30 mouse cellular contexts compared by ENCODE assay signal in genomic region chr14:97165793-97166192, GRCm38 (mm10).
DNase-seq lines count a peak whose midpoint lies in the region; ATAC-seq lines count a peak whose summit lies in the region.
"Had no signal": no experiment of that assay in that cellular context is flagged by ENCODE, and none has a peak within 500 bp of the region (broad histone marks: within the 10 kb centered on the region; RNA-seq: fewer than 3 reads in every experiment).

No protein-coding gene starts in this region.

- H3K36me3 ChIP-seq in forebrain, embryonic 13.5 days (ENCODE audit: poor library complexity, severe bottlenecking) = no peaks in the 10 kb centered on the region
- no peaks in the 10 kb centered on the region for H3K36me3 ChIP-seq in forebrain, embryonic 10.5 days (replicated peaks)
- no peaks in the 10 kb centered on the region for H3K36me3 ChIP-seq in forebrain, embryonic 16.5 days (ENCODE audit: control insufficient read depth, insufficient read depth)
- H3K36me3 ChIP-seq: embryonic facial prominence, embryonic 10.5 days; embryonic facial prominence, embryonic 13.5 days; heart, embryonic 10.5 days; heart, embryonic 13.5 days had no signal

- H3K4me3 ChIP-seq in forebrain, embryonic 13.5 days = no peak overlapping the region
- H3K4me3 ChIP-seq in forebrain, embryonic 10.5 days = no peak overlapping the region
- no peak overlapping the region for H3K4me3 ChIP-seq in forebrain, embryonic 16.5 days (replicated peaks; ENCODE audit: low read length)
- H3K4me3 ChIP-seq: embryonic facial prominence, embryonic 10.5 days; embryonic facial prominence, embryonic 13.5 days; erythroblast, embryonic 14.5 days; heart, adult 2 months; heart, embryonic 10.5 days; heart, embryonic 13.5 days had no signal

- H3K27me3 ChIP-seq in forebrain, embryonic 13.5 days = no peaks in the 10 kb centered on the region
- no peaks in the 10 kb centered on the region for H3K27me3 ChIP-seq in forebrain, embryonic 10.5 days (ENCODE audit: poor library complexity, severe bottlenecking)
- no peaks in the 10 kb centered on the region for H3K27me3 ChIP-seq in forebrain, embryonic 16.5 days (replicated peaks; ENCODE audit: control insufficient read depth, insufficient read depth, low read length)
- H3K27me3 ChIP-seq: embryonic facial prominence, embryonic 13.5 days; heart, embryonic 13.5 days had no signal

- ATAC-seq in forebrain, embryonic 13.5 days = peak; percentile 66; the same call in 1 of the 2 replicates
- peak; percentile 47 for ATAC-seq in frontal cortex, adult (ENCODE audit: low TSS enrichment)
- peak; percentile 89 for ATAC-seq in forebrain, embryonic 16.5 days
- ATAC-seq: activated CD4-positive, CD25-positive, alpha-beta regulatory T cell, adult 4 months; hindbrain, postnatal 0 days; inflammation-experienced regulatory T-cells, adult 6 months; intestine, embryonic 16.5 days had no signal

- H3K4me1 ChIP-seq in forebrain, embryonic 13.5 days = no peaks in the 10 kb centered on the region
- no peaks in the 10 kb centered on the region for H3K4me1 ChIP-seq in forebrain, embryonic 10.5 days
- H3K4me1 ChIP-seq in forebrain, embryonic 16.5 days (replicated peaks; ENCODE audit: control insufficient read depth, insufficient read depth, low read length) = no peaks in the 10 kb centered on the region
- H3K4me1 ChIP-seq: embryonic facial prominence, embryonic 10.5 days; embryonic facial prominence, embryonic 13.5 days; heart, embryonic 10.5 days; heart, embryonic 13.5 days had no signal

- H3K4me2 ChIP-seq in forebrain, embryonic 13.5 days = no peak overlapping the region
- no peak overlapping the region for H3K4me2 ChIP-seq in forebrain, embryonic 16.5 days (ENCODE audit: low read length)
- H3K4me2 ChIP-seq: embryonic facial prominence, embryonic 13.5 days; heart, embryonic 13.5 days; hindbrain, embryonic 14.5 days had no signal

- no peaks in the 10 kb centered on the region for H3K9me3 ChIP-seq in forebrain, embryonic 13.5 days (replicated peaks)
- no peaks in the 10 kb centered on the region for H3K9me3 ChIP-seq in forebrain, embryonic 10.5 days
- H3K9me3 ChIP-seq in forebrain, embryonic 16.5 days (ENCODE audit: control insufficient read depth, low read length) = no peaks in the 10 kb centered on the region
- H3K9me3 ChIP-seq: embryonic facial prominence, embryonic 10.5 days; embryonic facial prominence, embryonic 13.5 days; heart, embryonic 10.5 days; heart, embryonic 13.5 days had no signal

- no peak overlapping the region for H3K27ac ChIP-seq in forebrain, embryonic 13.5 days
- H3K27ac ChIP-seq in forebrain, embryonic 10.5 days = no peak overlapping the region
- H3K27ac ChIP-seq in forebrain, embryonic 16.5 days (ENCODE audit: low read length) = no peak overlapping the region
- H3K27ac ChIP-seq: embryonic facial prominence, embryonic 10.5 days; embryonic facial prominence, embryonic 13.5 days; heart, adult 2 months; heart, embryonic 10.5 days; heart, embryonic 13.5 days; hindbrain, embryonic 14.5 days; hindbrain, postnatal 0 days had no signal

- no peak overlapping the region for H3K9ac ChIP-seq in forebrain, embryonic 13.5 days
- H3K9ac ChIP-seq in forebrain, embryonic 16.5 days (replicated peaks; ENCODE audit: low read depth, low read length) = no peak overlapping the region
- H3K9ac ChIP-seq: embryonic facial prominence, embryonic 13.5 days; heart, embryonic 13.5 days; hindbrain, embryonic 14.5 days had no signal

- WGBS in forebrain, embryonic 13.5 days = 93% methylated on average over 2 of the region's 2 CpGs
- 92% methylated on average over 2 of the region's 2 CpGs for WGBS in forebrain, embryonic 10.5 days
- 77% methylated on average over 2 of the region's 2 CpGs for WGBS in forebrain, embryonic 16.5 days

- DNase-seq in forebrain, embryonic 10.5 days (ENCODE audit: extremely low spot score, low spot score) = no peak
- DNase-seq in frontal cortex, postnatal 10 days (ENCODE audit: low spot score in 2 of 2) = no peak
- DNase-seq in brain, adult 2 months (ENCODE audit: low read depth, low spot score) = peak; percentile 26
- DNase-seq in layer of hippocampus, adult 11-12 months (ENCODE audit: low spot score) = no peak
- DNase-seq in ovary, postnatal 14 days (ENCODE audit: low spot score) = no peak
- DNase-seq: adrenal gland, adult 8-10 months; adrenal gland, postnatal 25 days; cerebellum, adult 11-12 months; cerebellum, adult 8-10 months; cerebellum, postnatal 10 days; cerebellum, postnatal 36 days; embryo, embryonic 11 days; gastrocnemius, postnatal 10 days; gastrocnemius, postnatal 36 days; heart, adult 2 months; heart, postnatal 14 days; heart, postnatal 4 days had no signal
